Mouse (Mus musculus) WW6 (cell line): ENCODE results near the gene Olfr1057.
"Not testable (repeated sequence)": the region's sequence is repeated elsewhere in the genome, so short reads cannot be mapped to it uniquely, and the experiment has no call there.

ENCODE experiments used
- DNase-seq: peaks from one replicate; pipeline ENCODE4 v3.0.0-alpha.2; 2013; ENCODE audit warnings: low read depth, low spot score

The Olfr1057 gene

GRCm38 (mm10) chr2:86378293-86378692 is at the start of gene Olfr1057:
Gene Olfr1057, minus strand, starts transcription at chr2:86378393.
- no peak for DNase-seq

DNA sequence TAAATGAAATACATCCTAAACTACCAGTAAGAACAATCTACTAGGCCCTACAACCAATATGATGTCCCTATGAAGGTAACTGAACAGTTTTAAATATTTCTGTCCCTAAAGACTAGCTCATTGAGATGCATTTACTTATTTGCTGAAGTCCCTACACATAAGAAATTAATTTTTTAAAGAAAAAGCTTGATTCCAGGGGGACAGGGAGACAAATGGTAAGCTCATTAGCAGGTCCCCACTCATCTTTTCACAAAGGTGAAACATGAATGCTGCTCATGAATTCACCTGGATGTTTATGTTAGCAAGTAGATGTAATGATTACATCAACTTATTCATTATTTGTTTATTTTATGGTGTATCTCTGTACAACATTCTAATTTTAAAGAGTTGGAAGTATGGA is 48.5 kb upstream of the Olfr1057 start, which contains the start of gene Olfr1062:
Gene Olfr1062 (minus strand): TSS at position 101 of the 400 bp plus-strand sequence.
- not testable (repeated sequence) for DNase-seq

GRCm38 (mm10) chr2:86413950-86414349 is 35.8 kb upstream of the Olfr1057 start, which contains the start of gene Olfr1061:
Gene Olfr1061, minus strand, starts transcription at chr2:86414050.
- DNase-seq = no peak

- DNase-seq = no peak
Observed at GRCm38 (mm10) chr2:86395114-86395513, 16.9 kb upstream of the Olfr1057 start.

- DNase-seq = not testable (repeated sequence)
Observed at GRCm38 (mm10) chr2:86388461-86388860, 10.3 kb upstream of the Olfr1057 start, which contains the start of gene Olfr1058. Gene Olfr1058, minus strand, starts transcription at chr2:86388561.

- DNase-seq = not testable (repeated sequence)
Observed at GRCm38 (mm10) chr2:86366342-86366741, 11.9 kb downstream of the Olfr1057 start.

DNA sequence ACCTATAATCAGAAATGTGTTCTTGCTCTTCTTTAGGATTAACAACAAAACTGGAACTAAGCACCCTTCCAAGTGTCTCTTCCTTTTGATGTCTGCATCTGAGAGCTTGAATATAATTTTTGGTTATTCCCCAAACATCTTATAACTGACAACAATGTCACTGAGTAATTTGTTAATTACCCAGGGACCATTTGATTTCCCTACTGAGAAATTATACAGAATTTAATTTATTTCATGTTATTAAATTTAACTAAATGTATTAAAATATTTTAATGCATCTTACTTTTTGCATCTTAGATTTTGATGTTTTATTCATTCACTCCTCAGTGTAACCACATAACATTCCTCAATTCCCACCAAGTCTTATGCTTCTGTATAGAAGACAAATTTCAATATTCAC is 15.8 kb downstream of the Olfr1057 start, which contains the start of gene Olfr1056:
Gene Olfr1056 (minus strand): TSS at position 101 of the 400 bp plus-strand sequence.
- DNase-seq = no peak

- not testable (repeated sequence) for DNase-seq
Observed at GRCm38 (mm10) chr2:86351751-86352150, 26.4 kb downstream of the Olfr1057 start.

GRCm38 (mm10) chr2:86350184-86350583 is 28.0 kb downstream of the Olfr1057 start, which contains the start of gene Olfr1055:
Gene Olfr1055, minus strand, starts transcription at chr2:86350284.
- DNase-seq = no peak

GRCm38 (mm10) chr2:86335333-86335732 is 42.9 kb downstream of the Olfr1057 start, which contains the start of gene Olfr1054:
Gene Olfr1054, minus strand, starts transcription at chr2:86335433.
- DNase-seq = no peak
